Mouse (Mus musculus) kidney, postnatal 0 days (tissue): ENCODE measurements around the gene Lrrc25. TPM values are rescaled to one million over a fixed set of nuclear protein-coding genes. Genes with fewer than 3 reads are reported as not detected.

Experiments used
- ATAC-seq: fragments of 200-750 bp; cut with Nextera tagmentation; replicated peaks from 2 replicates; pipeline ENCODE4 v1.8.0; 2017; ENCODE audit warnings: low read depth, moderate number of reproducible peaks, moderate TSS enrichment, moderate library complexity; ENCODE audit not compliant: low FRiP score
- DNase-seq: peaks from one replicate; pipeline ENCODE4 v3.0.0-alpha.2; 2016; ENCODE audit warnings: low spot score
- H3K27ac ChIP-seq: fragments of 300-500 bp; sonication (generic); 2 replicates; pipeline ENCODE4 v1.5.1; 2014; ENCODE audit warnings: mild to moderate bottlenecking
- H3K27me3 ChIP-seq: fragments of 300-500 bp; sonication (generic); 2 replicates; pipeline ENCODE4 v1.6.1; 2014; ENCODE audit warnings: low read length, mixed read lengths; ENCODE audit not compliant: insufficient read depth
- H3K36me3 ChIP-seq: fragments of 300-500 bp; sonication (generic); 2 replicates; pipeline ENCODE4 v1.6.1; 2014; ENCODE audit warnings: low read length, mixed read lengths; ENCODE audit not compliant: insufficient read depth
- H3K4me1 ChIP-seq: fragments of 300-500 bp; sonication (generic); replicated peaks from 2 replicates; pipeline ENCODE4 v1.6.1; 2014; ENCODE audit warnings: antibody characterized with exemption, low read length, mixed read lengths; ENCODE audit not compliant: insufficient read depth
- H3K4me2 ChIP-seq: fragments of 300-500 bp; sonication (generic); 2 replicates; pipeline ENCODE4 v1.6.1; 2014; ENCODE audit warnings: mild to moderate bottlenecking, low read length, moderate library complexity, mixed read lengths
- H3K4me3 ChIP-seq: fragments of 300-500 bp; sonication (generic); replicated peaks from 2 replicates; pipeline ENCODE4 v1.5.1; 2014; ENCODE audit warnings: low read depth, low read length
- H3K9ac ChIP-seq: fragments of 300-500 bp; sonication (generic); 2 replicates; pipeline ENCODE4 v1.6.1; 2014; ENCODE audit warnings: low read depth, low read length
- H3K9me3 ChIP-seq: fragments of 300-500 bp; sonication (generic); replicated peaks from 2 replicates; pipeline ENCODE4 v1.6.1; 2016; ENCODE audit warnings: low read length, inconsistent platforms, mixed read lengths
- CTCF ChIP-seq: IDR thresholded peaks from 2 replicates; pipeline ENCODE4 v1.5.1; 2016; ENCODE audit warnings: antibody characterized with exemption, low read depth, mild to moderate bottlenecking, moderate library complexity
- WGBS: fragments of 180-500 bp; shearing (Covaris S2); extraction: QIAGEN DNeasy Blood & Tissue Kit; methylation state at CpG from one replicate; pipeline ENCODE4 v1.1.7; 2014; 5-methylcytosine and 5-hydroxymethylcytosine counted together
- polyA plus RNA-seq: library from polyadenylated mRNA; unstranded; fragments of >200 nt; fragmentation: Nextera tagmentation; extraction: Ambion mirVana; gene quantifications from 2 replicates; pipeline ENCODE4 v1.2.1, GENCODE M21; 2015

Lrrc25 gene
- polyA plus RNA-seq, 1 experiment from 2014 or later: 1.9 TPM

- TF ChIP-seq CTCF: no peak
- H3K36me3 ChIP-seq: 0 out of 2 replicates have a peak, but pooled peaks cover 3% of the 10 kb centered on the region
- peak overlapping the region; percentile 85 for H3K27ac ChIP-seq
- 3% methylated on average over 26 of the region's 26 CpGs for WGBS
- peaks cover 21% of the 10 kb centered on the region for H3K4me1 ChIP-seq
- peak; percentile 87 for DNase-seq
- H3K27me3 ChIP-seq: no peaks in the 10 kb centered on the region
- H3K4me2 ChIP-seq: peak overlapping the region; percentile 44
- no peak for ATAC-seq
- 0 out of 2 replicates have a peak overlapping the region, but pooled peaks have one; percentile 0 for H3K4me3 ChIP-seq
- 0 out of 2 replicates have a peak overlapping the region, but pooled peaks have one; percentile 1 for H3K9ac ChIP-seq
- H3K9me3 ChIP-seq: no peaks in the 10 kb centered on the region
These were observed 14.7 kb upstream of the Lrrc25 start for GRCm38 (mm10) chr8:70601271-70601649.

GRCm38 (mm10) chr8:70602139-70602811, 13.7 kb upstream of the Lrrc25 start:
- H3K4me2 ChIP-seq: no peak overlapping the region
- H3K27me3 ChIP-seq: no peaks in the 10 kb centered on the region
- H3K36me3 ChIP-seq: 0 out of 2 replicates have a peak, but pooled peaks cover 3% of the 10 kb centered on the region
- H3K9me3 ChIP-seq: no peaks in the 10 kb centered on the region
- H3K4me3 ChIP-seq: no peak overlapping the region
- no peak for TF ChIP-seq CTCF
- no peak for DNase-seq
- ATAC-seq: no peak
- peaks cover 30% of the 10 kb centered on the region for H3K4me1 ChIP-seq
- 97% methylated on average over 13 of the region's 13 CpGs for WGBS
- no peak overlapping the region for H3K27ac ChIP-seq
- H3K9ac ChIP-seq: no peak overlapping the region

- Histone ChIP-seq H3K9me3 (no peaks in the 10 kb centered on the region), H3K4me2 (no peak overlapping the region), H3K36me3 (0 out of 2 replicates have a peak, but pooled peaks cover 3% of the 10 kb centered on the region), H3K27me3 (no peaks in the 10 kb centered on the region), H3K9ac (no peak overlapping the region), H3K4me3 (no peak overlapping the region), H3K4me1 (peaks cover 17% of the 10 kb centered on the region), H3K27ac (no peak overlapping the region)
- 69% methylated on average over 7 of the region's 7 CpGs for WGBS
- DNase-seq: no peak
- TF ChIP-seq CTCF: no peak
- ATAC-seq: no peak
These were observed 11.4 kb upstream of the Lrrc25 start for GRCm38 (mm10) chr8:70604558-70604957.

GRCm38 (mm10) chr8:70605871-70606779, 9.8 kb upstream of the Lrrc25 start:
- DNase-seq (no peak), ATAC-seq (no peak)
- H3K9me3 ChIP-seq: no peaks in the 10 kb centered on the region
- peaks cover 14% of the 10 kb centered on the region for H3K4me1 ChIP-seq
- H3K27me3 ChIP-seq: no peaks in the 10 kb centered on the region
- peak overlapping the region; percentile 58; the same call in 1 of the 2 replicates for H3K27ac ChIP-seq
- peak overlapping the region; percentile 93; the same call in 1 of the 2 replicates for H3K4me2 ChIP-seq
- H3K4me3 ChIP-seq: no peak overlapping the region
- TF ChIP-seq CTCF: no peak
- H3K9ac ChIP-seq: peak overlapping the region; percentile 92; the same call in 1 of the 2 replicates
- WGBS: 79% methylated on average over 9 of the region's 9 CpGs
- H3K36me3 ChIP-seq: 0 out of 2 replicates have a peak, but pooled peaks cover 3% of the 10 kb centered on the region

- Histone ChIP-seq H3K27ac (peak overlapping the region; percentile 98), H3K4me3 (peak overlapping the region; percentile 83), H3K4me1 (peaks cover 14% of the 10 kb centered on the region; the same call in 1 of the 2 replicates), H3K4me2 (peak overlapping the region; percentile 93), H3K36me3 (0 out of 2 replicates have a peak, but pooled peaks cover 3% of the 10 kb centered on the region), H3K9ac (peak overlapping the region; percentile 92), H3K9me3 (no peaks in the 10 kb centered on the region), H3K27me3 (no peaks in the 10 kb centered on the region)
- WGBS: 45% methylated on average over 18 of the region's 18 CpGs
- ATAC-seq: no peak
- TF ChIP-seq CTCF: no peak
- DNase-seq: no peak
These were observed 9.0 kb upstream of the Lrrc25 start for GRCm38 (mm10) chr8:70606780-70607602.
